ENCODE assay signal across 26 mouse cellular contexts in the genomic region with DNA sequence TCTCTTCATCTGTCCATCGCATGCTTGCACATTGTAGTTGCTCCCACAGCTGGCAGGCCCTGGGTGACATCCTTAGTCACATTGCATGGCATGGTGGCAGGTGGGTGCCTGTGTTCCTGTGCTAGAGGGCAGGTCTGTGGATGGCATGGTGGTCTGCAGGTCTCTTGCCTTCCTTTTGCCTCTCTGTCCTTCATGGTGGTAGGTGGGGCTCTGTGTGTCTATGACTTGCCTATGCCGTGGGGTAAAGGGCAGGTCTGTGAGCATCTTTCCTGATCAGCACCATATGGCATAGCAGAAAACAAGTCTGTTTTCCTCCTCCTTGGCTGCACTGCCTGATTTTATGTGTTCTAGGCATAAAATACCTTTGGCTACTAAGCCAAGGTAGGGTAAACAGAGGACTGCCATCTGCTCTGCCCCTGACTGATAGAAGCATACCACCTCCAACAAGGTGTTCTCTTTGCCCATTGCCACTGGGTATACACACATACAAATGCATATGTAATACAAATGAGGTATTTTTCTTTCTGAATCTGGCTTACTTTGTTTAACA. TPM values are rescaled to one million over a fixed set of nuclear protein-coding genes. Genes with fewer than 3 reads are reported as not detected.
DNase-seq lines count a peak whose midpoint lies in the region; ATAC-seq and TF ChIP-seq lines count a peak whose summit lies in the region.
"Had no signal": no experiment of that assay in that cellular context is flagged by ENCODE, and none has a peak within 500 bp of the region (broad histone marks: within the 10 kb centered on the region; RNA-seq: fewer than 3 reads in every experiment).

No protein-coding gene starts in this region.

- H3K27ac ChIP-seq in intestine, embryonic 14.5 days (ENCODE audit: low read depth): no peak overlapping the region
- no peak overlapping the region for H3K27ac ChIP-seq in intestine, postnatal 0 days (ENCODE audit: low read depth, low read length)
- H3K27ac ChIP-seq: embryonic facial prominence, embryonic 10.5 days; embryonic facial prominence, embryonic 15.5 days; forebrain, embryonic 12.5 days; hindbrain, embryonic 14.5 days; intestine, embryonic 15.5 days; liver, embryonic 12.5 days; macrophage had no signal

- TF ChIP-seq CTCF in intestine, postnatal 0 days (IDR thresholded peaks at IDR 0.05; ENCODE audit: low read depth): no peak

- H3K27me3 ChIP-seq in intestine, embryonic 14.5 days (replicated peaks; ENCODE audit: control insufficient read depth, insufficient read depth, low read length): no peaks in the 10 kb centered on the region
- no peaks in the 10 kb centered on the region for H3K27me3 ChIP-seq in intestine, postnatal 0 days (replicated peaks; ENCODE audit: control insufficient read depth, insufficient read depth, low read length)
- H3K27me3 ChIP-seq: embryonic facial prominence, embryonic 15.5 days; forebrain, embryonic 12.5 days; intestine, embryonic 15.5 days; liver, embryonic 12.5 days had no signal

- peak; percentile 34 for DNase-seq in intestine, embryonic 14.5 days (ENCODE audit: low spot score)
- DNase-seq in cerebellum, adult 18-20 months: peak; percentile 64 to 76
- peak; percentile 76 for DNase-seq in cerebellum, adult 9-11 months
- DNase-seq in left cerebral cortex, adult 9 months (ENCODE audit: low spot score in 2 of 2): no peak
- no peak for DNase-seq in heart, postnatal 10 days
- DNase-seq: adrenal gland, adult 2 months; adrenal gland, postnatal 36 days; B cell, adult 2 months; forebrain, postnatal 0 days; gastrocnemius, postnatal 14 days; heart, adult 18-20 months; kidney, adult 8-10 months; kidney, postnatal 10 days; layer of hippocampus, adult 9-11 months; liver, postnatal 0 days; midbrain, embryonic 14.5 days had no signal

- H3K9ac ChIP-seq in intestine, embryonic 14.5 days (ENCODE audit: low read length): no peak overlapping the region
- H3K9ac ChIP-seq in intestine, postnatal 0 days (ENCODE audit: low read depth, low read length): no peak overlapping the region
- H3K9ac ChIP-seq: embryonic facial prominence, embryonic 15.5 days; forebrain, embryonic 12.5 days; forebrain, postnatal 0 days; hindbrain, embryonic 14.5 days; intestine, embryonic 15.5 days; liver, embryonic 12.5 days; liver, postnatal 0 days had no signal

- no peak overlapping the region for H3K4me3 ChIP-seq in intestine, embryonic 14.5 days (ENCODE audit: low read depth, low read length)
- H3K4me3 ChIP-seq in intestine, postnatal 0 days (ENCODE audit: low read depth, low read length): no peak overlapping the region
- H3K4me3 ChIP-seq: embryonic facial prominence, embryonic 10.5 days; embryonic facial prominence, embryonic 15.5 days; forebrain, embryonic 12.5 days; intestine, embryonic 15.5 days; liver, embryonic 12.5 days had no signal

- ATAC-seq in intestine, embryonic 14.5 days (replicated peaks; ENCODE audit: low FRiP score, low TSS enrichment, low read depth): no peak
- no peak for ATAC-seq in intestine, postnatal 0 days
- ATAC-seq: forebrain, postnatal 0 days; intestine, embryonic 15.5 days; liver, embryonic 12.5 days; liver, postnatal 0 days; lung, postnatal 0 days had no signal

- 84% methylated on average over 2 of the region's 2 CpGs for WGBS in intestine, embryonic 14.5 days
- 80% methylated on average over 2 of the region's 2 CpGs for WGBS in intestine, postnatal 0 days

- intact Hi-C loops in heart, postnatal 10 days (cut with DNase I): no loop called here

- H3K4me2 ChIP-seq in intestine, embryonic 14.5 days (ENCODE audit: low read length): no peak overlapping the region
- no peak overlapping the region for H3K4me2 ChIP-seq in intestine, postnatal 0 days (replicated peaks; ENCODE audit: low read depth)
- H3K4me2 ChIP-seq: embryonic facial prominence, embryonic 15.5 days; forebrain, embryonic 12.5 days; heart, embryonic 11.5 days; hindbrain, embryonic 14.5 days; intestine, embryonic 15.5 days; liver, embryonic 12.5 days had no signal

- no peaks in the 10 kb centered on the region for H3K36me3 ChIP-seq in intestine, embryonic 14.5 days (ENCODE audit: control insufficient read depth, insufficient read depth, low read length)
- H3K36me3 ChIP-seq in intestine, postnatal 0 days (ENCODE audit: control insufficient read depth, insufficient read depth): no peaks in the 10 kb centered on the region
- H3K36me3 ChIP-seq: embryonic facial prominence, embryonic 10.5 days; embryonic facial prominence, embryonic 15.5 days; forebrain, embryonic 12.5 days; intestine, embryonic 15.5 days; liver, embryonic 12.5 days had no signal

- H3K4me1 ChIP-seq in intestine, embryonic 14.5 days (replicated peaks; ENCODE audit: control insufficient read depth, insufficient read depth, low read length): no peaks in the 10 kb centered on the region
- H3K4me1 ChIP-seq in intestine, postnatal 0 days (replicated peaks; ENCODE audit: control insufficient read depth, insufficient read depth, low read length): no peaks in the 10 kb centered on the region
- H3K4me1 ChIP-seq: forebrain, embryonic 12.5 days; intestine, embryonic 15.5 days had no signal

- no peaks in the 10 kb centered on the region for H3K9me3 ChIP-seq in intestine, embryonic 14.5 days (ENCODE audit: control insufficient read depth, low read length)
- H3K9me3 ChIP-seq in intestine, postnatal 0 days (ENCODE audit: control insufficient read depth): no peaks in the 10 kb centered on the region
- H3K9me3 ChIP-seq: embryonic facial prominence, embryonic 10.5 days; embryonic facial prominence, embryonic 15.5 days; forebrain, embryonic 12.5 days; intestine, embryonic 15.5 days; liver, embryonic 12.5 days had no signal

RNA-seq across cellular contexts. Expression of gene Fam117b, which starts 14.4 kb away (rescaled TPM):
- polyA plus RNA-seq in intestine, embryonic 14.5 days (2014; fragmentation: Nextera tagmentation; extraction: Ambion mirVana): 10.3 and 11.0 TPM in 2 replicates
- polyA plus RNA-seq in intestine, postnatal 0 days (2015; fragmentation: Nextera tagmentation; extraction: Ambion mirVana): 3.6 and 3.7 TPM in 2 replicates
- total RNA-seq in heart, postnatal 10 days (2021): 10 to 100 TPM; 15.8 to 26.9 TPM

Comparison
In these comparisons a context has a peak if more than half of its experiments do, and no peak if none do; other contexts are left out.
1. DNase-seq: peak in intestine, embryonic 14.5 days (single experiment), cerebellum, adult 18-20 months (2 of 2) and cerebellum, adult 9-11 months (single experiment); none in left cerebral cortex, adult 9 months (0 of 2) and heart, postnatal 10 days (0 of 2).